Mouse (Mus musculus): Measurements from ENCODE around the gene Ltbp2.

Gene Ltbp2

DNA sequence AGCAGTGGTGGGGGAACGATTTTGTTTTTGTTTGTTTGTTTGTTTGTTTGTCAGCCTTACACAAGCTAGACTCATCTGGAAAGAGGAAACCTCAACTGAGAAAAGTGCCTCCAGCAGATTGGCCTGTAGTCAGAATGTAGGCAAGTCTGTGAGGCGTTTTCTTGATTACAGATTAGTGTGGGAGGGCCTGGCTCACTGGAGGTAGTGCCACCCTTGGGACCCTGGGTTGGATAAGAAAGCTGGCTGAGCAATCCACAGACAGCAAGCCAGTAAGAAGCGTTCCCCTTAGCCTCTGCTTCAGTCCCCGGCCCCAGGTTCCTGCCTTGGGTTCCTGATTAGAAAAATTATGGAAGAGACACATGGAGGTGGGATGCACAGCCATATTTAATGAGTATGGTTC is 36.4 kb downstream of the Ltbp2 start:
- DNase-seq (ENCODE audit: low read depth), result no peak

GRCm38 (mm10) chr12:84835626-84836025 is 40.7 kb downstream of the Ltbp2 start:
- DNase-seq (ENCODE audit: low read depth), result no peak

- DNase-seq (ENCODE audit: low read depth), result no peak
Observed at GRCm38 (mm10) chr12:84834773-84835172, 41.6 kb downstream of the Ltbp2 start.

GRCm38 (mm10) chr12:84831648-84832047 is 44.7 kb downstream of the Ltbp2 start:
- DNase-seq (ENCODE audit: low read depth), result no peak

GRCm38 (mm10) chr12:84831141-84831540 is 45.2 kb downstream of the Ltbp2 start:
- no peak for DNase-seq (ENCODE audit: low read depth)

GRCm38 (mm10) chr12:84830438-84830837 is 45.9 kb downstream of the Ltbp2 start:
- no peak for DNase-seq (ENCODE audit: low read depth)

- DNase-seq (ENCODE audit: low read depth), result no peak
Observed at GRCm38 (mm10) chr12:84829913-84830312, 46.4 kb downstream of the Ltbp2 start.

GRCm38 (mm10) chr12:84829109-84829724 is 47.1 kb downstream of the Ltbp2 start:
- no peak for DNase-seq (ENCODE audit: low read depth)

- no peak for DNase-seq (ENCODE audit: low read depth)
Observed at GRCm38 (mm10) chr12:84827384-84827933, 48.9 kb downstream of the Ltbp2 start.

- no peak for DNase-seq (ENCODE audit: low read depth)
Observed at GRCm38 (mm10) chr12:84824203-84824602, 52.1 kb downstream of the Ltbp2 start.

GRCm38 (mm10) chr12:84823601-84824000 is 52.7 kb downstream of the Ltbp2 start:
- DNase-seq (ENCODE audit: low read depth), result no peak

- DNase-seq (ENCODE audit: low read depth), result no peak
Observed at GRCm38 (mm10) chr12:84819236-84820168, 56.8 kb downstream of the Ltbp2 start.

- DNase-seq (ENCODE audit: low read depth), result no peak
Observed at GRCm38 (mm10) chr12:84818496-84818895, 57.8 kb downstream of the Ltbp2 start.

GRCm38 (mm10) chr12:84814663-84815325 is 61.5 kb downstream of the Ltbp2 start:
- no peak for DNase-seq (ENCODE audit: low read depth)

DNA sequence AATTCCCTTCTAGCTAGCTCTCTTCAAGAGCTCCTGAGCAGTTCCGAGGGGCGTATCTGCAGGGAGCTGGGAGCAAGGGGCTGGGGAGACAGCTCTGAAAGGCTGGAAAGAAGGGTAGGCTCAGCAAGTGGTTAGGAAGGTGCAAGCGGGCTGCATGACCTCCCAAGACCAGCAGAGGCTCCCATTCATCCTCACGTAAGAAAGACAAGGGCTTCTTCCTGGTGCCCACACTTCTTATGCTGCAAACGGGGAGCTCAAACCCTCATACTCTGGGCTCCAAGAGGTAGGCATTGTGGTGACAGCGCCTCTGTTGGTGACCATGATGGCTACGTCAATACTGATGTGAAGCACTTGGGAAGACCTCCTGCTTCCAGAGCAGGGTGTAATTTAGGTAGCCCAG is 62.6 kb downstream of the Ltbp2 start:
- no peak for DNase-seq (ENCODE audit: low read depth)

GRCm38 (mm10) chr12:84812004-84812403 is 64.3 kb downstream of the Ltbp2 start:
- DNase-seq (ENCODE audit: low read depth), result no peak

- no peak for DNase-seq (ENCODE audit: low read depth)
Observed at GRCm38 (mm10) chr12:84811510-84811909, 64.8 kb downstream of the Ltbp2 start.

- no peak for DNase-seq (ENCODE audit: low read depth)
Observed at GRCm38 (mm10) chr12:84810810-84811209, 65.5 kb downstream of the Ltbp2 start.

DNA sequence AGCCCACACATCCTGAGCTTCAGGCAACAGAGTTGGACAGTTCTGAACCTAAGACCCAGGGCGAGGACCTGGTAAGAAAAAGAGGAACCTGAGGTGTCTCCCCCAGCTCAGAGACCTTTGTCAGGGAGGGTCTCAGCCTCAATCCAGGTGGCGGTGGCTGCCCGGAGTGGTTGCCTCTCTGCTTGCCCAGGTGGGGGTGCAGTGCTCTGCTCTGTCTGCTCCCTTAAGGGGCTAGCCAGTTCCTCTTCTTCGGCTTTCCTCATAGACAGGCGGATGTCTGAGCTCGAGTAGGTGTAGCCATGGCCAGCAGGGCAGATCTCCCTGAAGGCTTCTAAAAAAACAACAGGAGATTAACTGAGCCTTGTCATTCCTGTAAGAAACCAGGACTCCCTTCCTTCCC is 67.3 kb downstream of the Ltbp2 start:
- no peak for DNase-seq (ENCODE audit: low read depth)

DNA sequence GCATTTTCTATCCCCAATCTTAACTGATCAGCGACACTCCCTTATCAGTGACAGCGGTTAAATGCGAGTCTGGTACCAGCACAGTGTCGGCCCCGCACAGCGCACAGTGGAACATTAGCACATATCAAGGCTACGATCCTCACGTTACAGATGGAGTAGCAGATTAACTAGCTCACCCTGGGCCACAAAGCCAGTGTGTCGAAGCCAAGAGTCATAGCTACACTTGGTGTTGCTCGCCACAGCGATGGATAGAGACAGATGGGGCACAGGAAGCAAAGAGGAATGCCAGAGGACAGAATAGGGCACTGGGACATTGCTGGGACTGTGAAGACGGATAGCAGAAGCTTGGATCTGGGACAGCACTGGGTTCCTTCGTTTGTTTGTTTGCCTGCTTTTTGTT is 69.0 kb downstream of the Ltbp2 start:
- DNase-seq (ENCODE audit: low read depth), result no peak

DNA sequence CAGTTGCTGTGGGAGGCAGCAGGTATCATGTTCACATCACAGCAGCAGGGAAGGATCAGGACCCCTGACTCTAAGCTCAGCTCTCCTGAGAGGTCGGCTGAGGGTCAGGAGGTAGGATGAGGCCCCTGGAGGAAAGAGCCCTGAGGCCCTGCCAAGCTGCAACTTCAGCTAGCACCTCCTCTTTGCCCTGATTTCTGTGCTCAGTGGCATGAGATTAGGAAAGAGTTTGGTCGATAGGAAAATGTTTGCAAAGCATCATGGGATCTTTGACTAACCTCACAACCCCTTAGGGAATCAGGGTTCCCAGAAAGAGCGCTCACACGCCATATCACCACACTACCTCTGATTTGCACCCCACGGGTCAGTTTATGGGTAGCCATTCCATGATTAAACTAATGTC is 69.6 kb downstream of the Ltbp2 start:
- no peak for DNase-seq (ENCODE audit: low read depth)

- no peak for DNase-seq (ENCODE audit: low read depth)
Observed at GRCm38 (mm10) chr12:84806010-84806409, 70.3 kb downstream of the Ltbp2 start.

All from fibroblast of lung, adult 2 months (primary cell).